Mouse (Mus musculus) Muller cell, postnatal 12 days (primary cell): ENCODE results near the gene Cnst.

Experiments
- DNase-seq: peaks from one replicate; pipeline ENCODE4 v3.0.0-alpha.2; 2015; ENCODE audit errors: inconsistent ontology term

Cnst gene

DNA sequence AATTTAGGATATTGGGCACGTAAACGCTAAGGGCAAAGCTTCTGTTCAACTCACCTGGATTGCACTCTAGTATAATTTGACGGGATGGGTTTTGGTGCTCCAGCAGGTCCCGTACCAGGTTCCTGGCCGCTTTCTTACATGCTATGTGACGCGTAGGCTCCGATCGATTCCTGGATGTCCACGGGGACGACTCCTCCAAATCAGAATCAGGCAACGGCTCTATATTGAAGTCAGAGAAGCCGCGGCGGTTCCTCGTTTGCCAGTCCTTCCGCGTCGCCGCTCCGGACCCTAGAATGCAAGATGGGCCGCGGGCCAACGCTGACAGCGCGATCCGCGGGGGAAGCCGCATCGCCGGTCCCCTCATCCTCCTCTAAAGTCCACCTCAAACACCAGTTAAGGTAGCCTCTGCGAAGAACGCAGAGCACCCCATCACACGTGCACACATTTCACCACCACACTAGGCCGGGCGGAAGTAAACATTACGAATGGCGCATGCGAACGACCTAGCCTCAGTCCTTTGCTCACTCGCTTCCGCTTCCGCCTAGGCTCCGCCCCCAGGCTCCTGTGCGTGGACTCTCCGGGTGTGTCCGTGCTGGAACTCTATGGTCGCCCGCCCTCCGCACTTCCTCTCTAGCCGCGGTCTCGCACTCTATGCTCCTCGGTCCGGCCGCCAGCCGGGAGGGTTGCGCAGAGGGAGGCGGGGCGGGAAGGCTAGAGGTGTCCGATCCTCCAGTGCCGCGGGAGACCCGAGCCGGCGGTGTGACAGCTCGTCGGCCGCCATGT lies at the start of gene Cnst, which contains the start of gene Tfb2m:
Gene Cnst, plus strand, starts transcription at position 603 of the 783 bp plus-strand sequence.
Gene Tfb2m, minus strand, starts transcription at position 500 of the 783 bp plus-strand sequence.
- DNase-seq: peak; percentile 99

DNA sequence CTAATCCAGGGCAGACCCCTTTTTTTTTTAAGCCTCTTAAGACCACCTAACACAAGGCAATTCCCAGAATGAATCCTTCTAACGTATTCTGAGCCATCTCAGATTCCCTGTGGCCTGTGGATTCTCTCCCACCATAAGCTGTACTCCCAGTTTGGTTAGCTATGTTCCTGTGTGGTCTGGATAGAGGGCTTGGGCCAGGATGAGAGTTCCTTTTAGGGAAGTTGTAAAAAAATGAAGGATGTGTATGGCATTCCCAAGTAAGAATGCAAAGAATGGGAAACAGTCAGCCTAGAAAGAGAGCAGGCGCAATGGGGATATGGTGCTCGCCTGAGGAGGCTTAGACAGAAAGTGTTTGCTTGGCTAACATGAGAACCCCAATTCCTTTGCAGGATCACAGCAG lies 46.9 kb upstream of the Cnst start:
- no peak for DNase-seq

DNA sequence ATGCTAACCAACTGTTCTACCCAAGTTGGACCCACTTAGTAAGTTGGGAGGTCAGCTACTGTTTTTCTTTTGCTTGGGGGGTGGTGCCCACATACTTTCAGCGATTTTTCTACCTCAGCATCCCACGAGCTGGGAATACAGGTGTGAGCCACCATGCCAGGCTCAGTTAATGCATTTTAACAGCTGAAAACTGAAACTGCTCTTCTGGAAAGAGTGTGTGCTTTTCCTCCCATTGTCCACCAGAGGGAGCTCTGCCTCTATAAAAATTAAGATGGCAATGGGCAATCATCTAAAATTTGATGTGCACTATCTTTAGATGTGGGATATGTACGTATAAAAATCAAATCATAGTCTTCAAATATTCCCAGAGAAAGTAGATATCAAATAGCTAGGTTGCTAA lies 43.6 kb upstream of the Cnst start:
- DNase-seq: peak; percentile 21

DNA sequence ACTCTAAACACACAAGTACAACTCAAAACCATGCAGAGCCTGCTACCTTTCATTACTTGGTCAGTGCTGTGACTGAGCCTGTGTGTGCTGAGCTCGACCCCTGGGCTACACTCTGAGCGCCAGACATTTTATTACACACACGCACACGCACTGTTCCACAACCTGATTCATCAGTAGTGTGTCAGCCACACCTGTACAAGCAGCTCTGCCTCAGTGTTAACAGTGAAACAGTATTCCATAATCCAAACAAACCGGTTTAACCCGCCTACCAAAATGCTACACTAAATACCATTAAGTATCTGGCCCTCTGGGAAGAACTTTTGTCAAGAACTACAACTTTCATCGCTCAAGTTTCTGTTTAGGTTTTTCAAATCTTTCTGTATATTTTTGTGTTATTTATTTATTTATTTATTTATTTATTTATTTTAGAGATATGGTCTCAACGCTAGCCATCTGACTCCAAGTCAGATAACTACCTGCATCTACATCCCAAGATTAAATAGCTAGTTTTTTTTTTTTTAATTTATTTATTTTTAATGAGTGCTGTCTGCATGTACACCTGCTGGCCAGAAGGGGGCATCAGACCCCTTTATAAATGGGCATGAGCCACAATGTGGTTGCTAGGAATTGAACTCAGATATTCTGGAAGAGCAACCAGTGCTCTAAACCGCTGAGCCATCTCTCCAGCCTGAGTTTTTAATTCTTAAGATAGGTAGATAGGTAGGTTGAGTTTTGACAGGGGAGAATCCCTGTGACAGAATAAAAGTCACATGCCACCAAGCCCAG lies 39.4 kb upstream of the Cnst start:
- peak; percentile 19 for DNase-seq

DNA sequence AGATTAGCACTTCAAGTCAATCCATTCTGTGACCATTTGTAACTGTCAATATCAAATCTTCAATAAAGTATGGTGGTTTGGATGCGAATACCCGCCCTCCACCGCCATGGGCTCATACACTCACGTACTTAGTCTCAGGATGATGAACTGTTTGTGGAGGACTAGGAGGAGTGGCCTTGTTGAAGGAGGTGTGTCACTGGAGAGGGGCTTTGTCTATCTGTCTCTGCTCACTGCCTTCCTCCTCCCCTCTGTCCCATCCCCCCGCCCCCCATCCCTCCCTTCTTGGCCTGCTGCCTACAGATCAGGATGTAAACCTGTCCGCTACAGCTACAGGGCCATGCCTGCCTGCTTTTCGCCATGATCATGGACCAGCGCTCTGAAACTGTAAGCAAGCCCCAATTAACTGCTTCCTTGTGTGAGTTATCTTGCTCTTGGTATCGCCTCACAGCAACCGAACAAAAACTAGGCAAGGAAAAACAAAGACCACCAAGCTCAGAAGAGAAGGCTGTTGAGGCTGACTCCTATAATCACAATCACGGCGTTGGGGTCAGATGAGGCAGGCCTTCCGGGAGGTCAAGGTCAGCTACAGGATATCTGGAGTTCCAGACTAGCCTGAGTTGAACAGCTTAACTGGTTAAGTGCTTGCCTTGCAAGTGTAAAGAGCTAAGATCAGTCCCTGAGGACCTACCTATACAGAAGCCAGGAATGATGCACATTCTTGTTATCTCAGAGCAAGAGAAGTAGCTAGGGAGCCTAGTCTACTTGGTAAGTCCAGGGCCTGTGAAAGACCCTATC lies 35.4 kb upstream of the Cnst start:
- no peak for DNase-seq

DNA sequence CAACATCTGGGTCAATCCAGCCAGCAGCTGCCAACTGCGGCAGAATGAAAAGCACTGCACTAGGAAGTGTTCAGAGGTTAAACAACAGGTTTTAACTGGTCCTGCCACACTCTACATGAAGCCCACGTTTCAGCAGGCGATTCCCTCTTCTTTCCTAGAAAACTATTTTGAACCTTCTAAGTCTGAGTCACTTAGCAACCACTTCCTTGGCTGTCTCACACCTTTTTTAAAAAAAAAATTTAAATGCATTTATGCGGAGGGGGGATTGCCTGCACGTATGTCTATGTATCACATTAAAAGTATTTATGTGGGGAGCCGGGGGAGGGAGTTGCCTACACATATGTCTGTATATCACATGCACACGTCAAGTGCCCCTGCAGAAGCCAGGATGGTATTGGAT lies 34.3 kb upstream of the Cnst start:
- DNase-seq: no peak

DNA sequence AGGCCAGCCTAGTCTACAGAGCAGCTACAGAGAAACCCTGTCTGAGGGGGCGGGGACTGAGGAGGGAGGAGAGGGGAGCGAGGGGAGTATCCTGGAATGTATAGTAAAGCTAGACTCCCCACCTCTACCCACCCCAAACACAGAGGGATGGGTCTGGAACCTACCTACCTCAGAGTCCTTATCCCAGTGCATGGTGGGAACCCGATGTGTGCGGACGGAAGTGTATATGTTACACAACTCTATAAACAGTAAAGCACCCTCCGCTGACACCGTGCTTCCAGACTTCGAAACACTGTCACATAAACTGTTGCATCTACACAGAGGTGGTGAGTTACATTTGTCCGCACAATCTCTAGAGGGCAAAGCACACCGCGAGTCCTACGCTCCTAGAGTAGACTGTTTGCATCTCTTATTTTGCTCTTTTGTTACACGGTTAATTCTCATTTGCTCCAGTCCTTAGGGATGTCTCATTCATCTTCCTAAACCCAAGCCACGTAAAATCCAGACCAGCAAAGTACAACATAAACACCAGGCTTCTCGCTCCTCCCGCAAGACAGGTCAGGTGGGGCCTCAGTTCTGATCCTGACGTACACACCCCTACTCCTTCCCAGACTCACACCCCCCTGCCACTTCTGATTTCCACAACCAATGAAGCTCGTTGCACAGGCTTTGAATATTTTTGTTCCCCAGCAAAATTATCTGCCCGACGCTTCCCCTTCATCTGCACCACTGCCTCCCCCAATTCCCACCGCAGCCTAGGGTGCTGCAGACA lies 29.0 kb upstream of the Cnst start:
- peak; percentile 44 for DNase-seq

DNA sequence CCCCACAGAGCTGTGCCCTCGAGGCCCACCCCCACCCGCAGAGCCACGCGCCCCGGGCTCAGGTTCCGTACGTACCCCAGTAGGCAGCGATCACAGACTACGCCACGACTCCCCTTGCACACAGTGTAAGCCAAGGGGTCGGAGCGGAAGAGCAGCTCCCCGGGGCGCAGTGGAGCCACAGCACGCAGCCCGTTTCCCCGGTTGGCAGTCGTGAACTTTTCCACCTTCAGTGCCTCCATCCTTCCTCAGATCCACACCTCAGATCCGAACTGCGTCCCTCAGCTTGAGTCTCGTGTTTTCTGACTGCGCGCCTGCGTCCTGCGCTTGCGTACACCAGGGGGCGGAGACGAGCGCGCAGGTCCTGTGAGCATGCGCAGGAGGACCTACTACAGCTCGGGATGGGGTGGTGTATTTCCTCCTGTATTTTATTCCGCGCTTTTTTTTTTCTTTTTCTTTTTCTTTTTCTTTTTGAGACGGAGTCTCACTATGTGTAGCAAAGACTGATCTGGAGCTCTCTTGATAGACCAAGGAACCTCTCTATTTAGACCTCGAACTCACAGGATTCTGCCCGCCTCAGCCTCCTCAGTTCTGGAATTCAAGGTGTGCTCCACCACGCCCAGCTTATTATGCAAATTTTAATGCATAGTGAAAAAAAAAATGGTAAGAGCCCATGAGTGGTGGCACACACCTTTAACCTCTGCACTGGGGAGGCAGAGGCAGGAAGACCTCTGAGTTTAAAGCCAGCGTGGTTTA lies 28.3 kb upstream of the Cnst start, which contains the start of gene Smyd3:
Gene Smyd3, minus strand, starts transcription at position 329 of the 753 bp plus-strand sequence.
- DNase-seq: peak; percentile 79

DNA sequence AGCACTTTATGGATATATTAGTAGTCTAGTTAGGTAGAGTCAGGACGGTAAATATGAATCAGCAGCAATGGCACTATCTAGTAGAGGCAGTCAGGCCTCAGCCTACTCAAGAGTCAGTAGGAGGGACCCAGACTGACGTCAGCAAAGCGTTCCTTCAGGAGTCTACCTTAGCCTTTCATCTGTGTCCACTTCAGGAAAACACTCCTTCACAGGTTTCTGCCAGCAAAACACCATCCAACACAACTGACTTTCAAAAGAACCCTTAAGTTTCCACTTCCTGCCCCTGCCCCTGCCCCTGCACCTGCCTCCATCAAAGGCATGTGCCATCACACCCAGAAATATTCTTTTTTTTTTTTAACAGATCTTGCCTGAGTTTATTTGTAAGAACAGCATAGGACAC lies 26.3 kb upstream of the Cnst start:
- no peak for DNase-seq

DNA sequence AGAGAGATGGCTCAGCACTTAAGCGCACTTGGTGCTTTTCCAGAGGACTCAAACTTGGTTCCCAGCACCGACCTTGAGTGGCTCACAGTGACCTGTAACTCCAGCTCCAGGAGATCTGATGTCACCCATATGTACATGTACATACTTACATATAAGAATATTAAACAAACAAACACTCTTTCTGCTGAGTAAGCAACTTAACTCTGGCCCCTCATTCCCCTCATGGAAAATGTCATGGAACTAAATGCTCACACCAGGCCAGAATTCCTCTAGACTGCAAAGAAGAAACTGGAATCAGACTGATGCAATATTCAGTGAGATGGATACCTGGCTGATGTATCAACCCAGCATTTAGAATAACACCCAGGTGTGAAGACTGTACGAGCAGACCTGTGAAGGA lies 7.1 kb upstream of the Cnst start:
- DNase-seq: no peak

DNA sequence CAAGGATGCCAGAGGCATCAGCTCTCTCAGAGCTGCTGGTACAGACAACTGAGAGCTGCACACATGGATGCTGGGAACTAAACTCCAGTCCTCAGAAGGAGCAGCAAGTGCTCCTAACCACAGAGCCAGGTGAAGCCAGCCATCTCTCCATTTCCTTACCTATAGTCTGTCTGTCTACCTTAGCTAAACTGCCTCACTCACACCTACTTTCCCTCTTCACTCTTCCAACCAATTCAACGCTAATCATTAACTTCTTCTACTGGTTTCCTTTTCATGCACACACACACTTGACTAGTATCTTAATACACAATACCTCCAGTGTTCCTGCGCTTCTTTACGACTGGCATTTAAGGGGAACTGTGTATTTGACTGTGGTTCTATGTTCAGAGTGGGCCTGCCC lies 6.3 kb upstream of the Cnst start:
- no peak for DNase-seq

DNA sequence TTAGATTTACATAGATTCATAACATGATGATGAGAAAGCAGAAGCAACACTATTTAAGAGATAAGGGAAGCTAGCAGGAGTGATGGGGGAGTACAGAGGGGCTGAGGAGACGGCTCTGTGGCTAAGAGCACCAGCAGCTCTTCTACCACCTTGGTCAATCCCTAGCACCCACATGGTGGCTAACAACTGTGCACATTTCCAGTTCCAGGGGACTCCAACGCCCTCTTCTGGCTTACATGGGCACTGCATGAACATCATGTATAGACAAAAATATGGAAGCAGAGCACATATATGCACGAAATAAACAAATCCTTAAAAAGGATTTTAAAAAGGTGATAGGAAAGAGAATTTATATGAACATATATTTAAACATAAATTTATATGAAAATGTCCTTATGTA lies 4.7 kb upstream of the Cnst start:
- no peak for DNase-seq

DNA sequence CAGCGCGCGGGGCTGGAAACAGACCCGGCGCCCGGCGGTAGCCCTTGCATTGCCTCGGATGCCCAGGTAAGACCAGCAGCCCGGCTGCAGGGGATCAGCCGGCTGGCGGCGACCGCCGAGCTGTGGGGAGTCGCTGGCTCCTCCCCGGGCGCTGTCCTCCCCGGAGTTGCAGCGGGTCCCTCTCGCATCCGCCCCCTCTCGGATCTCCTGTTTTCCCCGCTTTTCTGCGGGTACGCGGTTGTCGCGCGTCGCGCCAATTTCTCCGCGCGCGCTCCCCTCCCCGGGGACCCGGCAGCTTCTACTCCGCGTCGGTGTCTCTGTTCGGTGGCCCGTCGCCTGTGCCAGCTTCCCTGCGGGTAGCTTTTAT lies 364 bp downstream of the Cnst start:
- no peak for DNase-seq

DNA sequence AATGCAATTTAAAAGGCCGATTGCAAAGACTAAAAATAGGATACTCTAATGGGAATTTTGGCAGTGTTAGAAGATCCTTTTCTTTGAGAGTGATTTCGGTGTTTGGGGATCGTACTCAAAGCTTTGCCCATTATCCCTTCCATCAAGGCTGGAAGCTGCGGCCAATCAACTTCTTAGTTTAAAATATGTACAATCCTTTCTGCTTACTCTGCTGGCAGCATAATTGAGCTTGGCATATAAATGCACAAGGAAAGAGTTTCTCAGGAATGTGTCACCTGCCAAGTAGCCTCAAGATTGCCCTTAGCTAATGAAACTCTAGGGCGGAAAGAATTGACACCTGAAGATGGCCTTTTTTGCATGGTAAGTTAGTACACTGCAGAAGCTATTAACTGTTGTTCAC lies 1.0 kb downstream of the Cnst start:
- peak; percentile 43 for DNase-seq

DNA sequence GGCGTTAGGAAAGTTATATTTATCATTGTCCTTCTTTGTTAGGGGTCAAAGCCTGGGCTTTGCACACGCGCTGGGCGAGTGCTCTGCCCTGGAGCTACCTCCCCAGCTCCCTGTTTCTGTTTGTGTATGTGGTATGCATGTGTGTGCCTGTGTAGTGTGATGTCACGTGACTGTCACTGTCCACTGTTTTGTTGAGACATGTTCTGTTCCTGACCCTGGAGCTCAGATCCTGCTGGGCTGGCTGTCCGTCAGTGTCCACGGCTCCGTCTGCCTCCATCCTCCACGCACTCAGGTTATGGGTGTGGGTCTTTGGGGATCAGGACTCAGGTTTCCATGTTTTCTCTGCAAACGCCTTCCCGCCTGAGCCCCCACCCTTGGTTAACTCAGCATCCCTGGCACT lies 2.0 kb downstream of the Cnst start:
- DNase-seq: no peak

DNA sequence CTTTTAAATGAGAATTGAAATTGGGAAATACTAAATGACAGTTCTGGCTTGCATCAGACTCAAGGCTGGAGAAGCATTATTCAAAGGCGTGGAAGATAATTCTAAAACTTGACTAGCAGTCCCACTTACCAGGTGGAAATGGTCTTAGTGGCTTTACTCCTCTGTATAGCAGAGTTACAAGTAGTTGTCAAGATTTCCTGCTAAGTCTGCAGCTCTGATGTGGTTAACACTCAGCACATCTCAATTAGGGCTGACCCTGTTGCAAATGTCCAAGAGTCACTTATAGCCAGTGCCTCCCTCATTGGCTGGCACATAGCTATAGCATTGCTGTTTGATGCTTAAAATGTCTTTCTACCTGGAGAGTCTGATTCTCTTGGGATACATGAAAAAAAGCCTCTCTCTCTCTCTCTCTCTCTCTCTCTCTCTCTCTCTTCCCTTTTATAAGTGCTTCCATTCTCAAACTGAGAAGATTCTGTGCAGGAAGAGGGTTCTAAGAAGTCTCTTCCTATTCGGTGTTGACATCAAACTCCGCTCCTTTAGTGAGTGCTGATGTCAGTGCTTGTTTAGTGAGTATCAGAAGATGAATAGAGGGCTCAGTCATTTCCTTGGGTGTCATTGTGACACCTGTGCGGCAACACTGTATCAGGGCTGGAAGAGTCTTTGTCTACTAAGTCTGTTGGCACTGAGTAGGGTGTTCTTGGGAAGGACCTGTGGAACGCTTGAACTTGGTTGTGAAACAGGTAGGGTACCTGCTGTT lies 3.0 kb downstream of the Cnst start:
- DNase-seq: no peak

DNA sequence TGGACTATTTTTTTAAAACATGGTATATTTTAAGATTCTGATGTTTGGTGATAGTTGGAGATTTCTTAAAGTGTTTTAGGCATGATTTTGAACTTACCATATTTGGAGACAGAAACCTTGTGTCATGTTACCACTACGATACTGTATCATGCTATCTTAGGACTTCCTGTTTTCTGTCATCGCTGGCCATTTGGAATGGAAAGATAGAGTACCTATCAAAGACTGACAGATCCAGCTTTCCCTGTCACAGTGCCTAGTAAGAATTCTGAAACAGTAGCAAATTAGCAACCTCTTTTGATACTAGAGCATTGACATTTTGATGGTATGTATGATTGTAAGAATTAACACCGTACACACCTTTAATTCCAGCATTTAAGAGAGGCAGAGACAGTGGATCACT lies 5.2 kb downstream of the Cnst start:
- DNase-seq: no peak

DNA sequence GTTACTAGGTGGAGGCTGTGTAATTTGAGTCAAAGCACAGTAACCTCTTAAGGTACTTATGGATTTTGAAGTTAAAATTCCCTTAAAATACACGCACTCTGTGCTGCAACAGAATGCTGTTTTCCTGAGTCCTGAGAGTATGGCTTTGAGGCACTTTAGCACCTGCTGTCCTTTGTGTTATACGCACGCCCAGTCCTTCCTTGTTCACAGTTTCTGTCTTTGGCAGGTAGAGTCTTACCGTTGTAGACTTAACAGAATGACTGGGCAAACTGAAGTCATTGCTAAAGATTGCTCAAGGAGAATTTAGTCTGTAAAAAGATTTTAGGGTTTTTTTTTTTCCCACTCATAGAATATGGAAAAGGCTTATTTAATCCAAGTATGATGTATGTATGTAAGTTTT lies 5.8 kb downstream of the Cnst start:
- no peak for DNase-seq

DNA sequence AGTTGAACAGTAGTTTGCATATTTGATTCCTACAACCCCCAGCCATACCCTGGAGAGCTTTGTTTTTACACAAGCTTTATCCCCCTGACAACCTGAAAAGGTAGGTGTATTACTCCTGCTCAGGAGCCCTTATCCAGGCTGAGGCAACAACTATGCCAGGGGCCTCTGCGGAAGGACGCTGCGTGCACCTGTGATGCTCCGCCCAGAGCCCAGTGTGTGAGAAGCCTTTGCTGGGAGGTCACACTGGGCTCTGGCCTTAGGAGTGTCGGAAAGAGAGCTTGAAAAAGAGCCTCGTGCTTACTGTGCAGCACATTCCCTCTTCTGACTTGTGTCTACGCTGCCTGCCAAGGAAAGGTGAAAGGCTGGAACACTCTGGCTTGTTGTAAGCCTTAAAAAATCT lies 6.6 kb downstream of the Cnst start:
- DNase-seq: no peak
